Mouse (Mus musculus) embryonic facial prominence, embryonic 14.5 days (tissue): ENCODE data around the gene Pdss2. TPM values are rescaled to one million over a fixed set of nuclear protein-coding genes. Genes with fewer than 3 reads are reported as not detected.

Experiments used
- ATAC-seq: fragments of 200-750 bp; cut with Nextera tagmentation; 2 replicates; pipeline ENCODE4 v1.8.0; 2017; ENCODE audit warnings: low read depth, moderate number of reproducible peaks, moderate TSS enrichment
- DNase-seq: peaks from one replicate; pipeline ENCODE4 v3.0.0-alpha.2; 2015; ENCODE audit warnings: low spot score
- H3K27ac ChIP-seq: fragments of 300-500 bp; sonication (generic); replicated peaks from 2 replicates; pipeline ENCODE4 v1.5.1; 2014; ENCODE audit warnings: low read depth, mild to moderate bottlenecking, low read length, moderate library complexity
- H3K27me3 ChIP-seq: fragments of 300-500 bp; sonication (generic); replicated peaks from 2 replicates; pipeline ENCODE4 v1.6.1; 2014; ENCODE audit warnings: low read length; ENCODE audit not compliant: control insufficient read depth, insufficient read depth
- H3K36me3 ChIP-seq: fragments of 300-500 bp; sonication (generic); 2 replicates; pipeline ENCODE4 v1.6.1; 2014; ENCODE audit warnings: low read length, mixed read lengths; ENCODE audit not compliant: control insufficient read depth, insufficient read depth
- H3K4me1 ChIP-seq: fragments of 300-500 bp; sonication (generic); 2 replicates; pipeline ENCODE4 v1.6.1; 2014; ENCODE audit warnings: antibody characterized with exemption, low read length; ENCODE audit not compliant: control insufficient read depth, insufficient read depth
- H3K4me2 ChIP-seq: fragments of 300-500 bp; sonication (generic); 2 replicates; pipeline ENCODE4 v1.6.1; 2014; ENCODE audit warnings: low read depth, mild to moderate bottlenecking, low read length, moderate library complexity, mixed read lengths
- H3K4me3 ChIP-seq: fragments of 300-500 bp; sonication (generic); 2 replicates; pipeline ENCODE4 v1.5.1; 2014; ENCODE audit warnings: low read depth, mild to moderate bottlenecking, low read length
- H3K9ac ChIP-seq: fragments of 300-500 bp; sonication (generic); 2 replicates; pipeline ENCODE4 v1.6.1; 2014; ENCODE audit warnings: low read depth, mild to moderate bottlenecking, low read length, moderate library complexity, mixed read lengths
- H3K9me3 ChIP-seq: fragments of 300-500 bp; sonication (generic); 2 replicates; pipeline ENCODE4 v1.6.1; 2016; ENCODE audit warnings: low read length; ENCODE audit not compliant: control insufficient read depth
- WGBS: fragments of 180-500 bp; shearing (Covaris S2); extraction: QIAGEN DNeasy Blood & Tissue Kit; methylation state at CpG from one replicate; pipeline ENCODE4 v1.1.7; 2014; 5-methylcytosine and 5-hydroxymethylcytosine counted together
- polyA plus RNA-seq: library from polyadenylated mRNA; unstranded; fragments of >200 nt; fragmentation: Nextera tagmentation; extraction: Ambion mirVana; gene quantifications from 2 replicates; pipeline ENCODE4 v1.2.1, GENCODE M21; 2014

Gene Pdss2
- polyA plus RNA-seq, 1 experiment from 2014 or later = 9.5 TPM

DNA sequence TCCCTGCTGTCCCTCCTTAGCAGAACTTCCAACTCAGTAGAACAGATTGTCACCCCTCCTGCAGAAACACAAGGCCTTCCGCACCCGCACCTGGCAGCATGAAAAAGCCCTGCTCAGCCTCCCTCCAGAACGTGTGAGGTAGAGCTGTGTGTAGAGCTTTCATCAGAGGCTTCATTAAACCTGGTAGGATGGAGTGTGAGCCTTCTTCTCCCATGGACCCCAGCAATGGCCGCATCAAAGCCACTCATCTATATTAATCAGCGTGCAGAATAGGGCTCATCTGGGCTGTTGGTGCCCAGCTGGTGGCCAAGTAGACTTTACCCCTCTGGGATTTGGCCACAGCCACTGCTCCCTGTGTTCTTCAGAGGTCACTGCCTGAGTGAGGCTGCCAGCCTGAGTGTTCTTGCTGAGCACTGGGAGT is 142.2 kb downstream of the Pdss2 start:
- DNase-seq (no peak), ATAC-seq (no peak)
- Histone ChIP-seq H3K9me3 (no peaks in the 10 kb centered on the region), H3K4me3 (no peak overlapping the region), H3K27me3 (no peaks in the 10 kb centered on the region), H3K36me3 (no peaks in the 10 kb centered on the region), H3K4me1 (no peaks in the 10 kb centered on the region), H3K4me2 (no peak overlapping the region), H3K9ac (no peak overlapping the region), H3K27ac (no peak overlapping the region)
- 85% methylated on average over 5 of the region's 5 CpGs for WGBS

DNA sequence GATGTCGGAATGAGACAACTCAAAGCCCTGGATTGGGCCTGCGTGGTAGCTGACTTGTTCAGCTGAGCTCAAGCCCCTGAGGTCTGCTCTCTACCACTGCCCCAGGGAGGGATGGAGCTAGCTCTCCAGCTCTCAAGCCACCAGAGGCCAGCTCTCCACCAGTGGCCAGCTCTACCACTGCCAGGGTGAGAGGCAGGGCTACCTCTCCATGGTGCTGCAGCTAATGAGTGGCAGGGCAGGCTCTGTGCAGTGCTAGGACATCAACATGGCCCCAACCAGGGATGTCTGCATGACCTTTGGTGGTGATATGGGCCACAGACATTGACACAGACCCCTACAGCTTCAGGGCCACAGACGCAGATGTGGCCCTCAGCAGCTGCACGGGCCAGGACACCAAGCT is 144.6 kb downstream of the Pdss2 start:
- no peak overlapping the region for H3K4me3 ChIP-seq
- no peak for DNase-seq
- no peaks in the 10 kb centered on the region for H3K9me3 ChIP-seq
- H3K4me2 ChIP-seq = no peak overlapping the region
- H3K36me3 ChIP-seq = no peaks in the 10 kb centered on the region
- WGBS = 87% methylated on average over 4 of the region's 4 CpGs
- H3K27me3 ChIP-seq = no peaks in the 10 kb centered on the region
- no peak overlapping the region for H3K9ac ChIP-seq
- no peak overlapping the region for H3K27ac ChIP-seq
- no peaks in the 10 kb centered on the region for H3K4me1 ChIP-seq
- ATAC-seq = no peak

DNA sequence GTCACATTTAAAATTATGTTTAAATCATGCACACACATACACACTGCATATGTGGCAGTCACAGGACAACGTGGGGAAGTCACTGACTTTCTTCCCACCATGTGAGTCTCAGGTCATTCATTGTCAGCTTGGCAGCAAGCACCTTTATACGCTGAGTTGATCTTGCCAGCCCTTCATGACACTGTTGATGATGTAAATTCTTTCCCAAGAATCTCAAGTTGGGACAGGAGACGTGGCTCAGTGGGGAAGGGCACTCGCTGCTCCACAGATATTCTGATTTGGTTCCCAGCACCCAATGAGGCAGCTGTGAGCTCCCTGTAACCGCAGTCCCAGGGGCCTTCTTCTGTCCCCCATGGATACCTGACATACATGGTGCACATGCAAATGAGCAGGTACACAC is 147.3 kb downstream of the Pdss2 start:
- Histone ChIP-seq H3K27ac (no peak overlapping the region), H3K4me3 (no peak overlapping the region), H3K27me3 (no peaks in the 10 kb centered on the region), H3K9ac (no peak overlapping the region), H3K9me3 (no peaks in the 10 kb centered on the region), H3K36me3 (no peaks in the 10 kb centered on the region), H3K4me1 (no peaks in the 10 kb centered on the region), H3K4me2 (no peak overlapping the region)
- no peak for ATAC-seq
- no peak for DNase-seq
- WGBS = 90% methylated on average over 5 of the region's 5 CpGs

DNA sequence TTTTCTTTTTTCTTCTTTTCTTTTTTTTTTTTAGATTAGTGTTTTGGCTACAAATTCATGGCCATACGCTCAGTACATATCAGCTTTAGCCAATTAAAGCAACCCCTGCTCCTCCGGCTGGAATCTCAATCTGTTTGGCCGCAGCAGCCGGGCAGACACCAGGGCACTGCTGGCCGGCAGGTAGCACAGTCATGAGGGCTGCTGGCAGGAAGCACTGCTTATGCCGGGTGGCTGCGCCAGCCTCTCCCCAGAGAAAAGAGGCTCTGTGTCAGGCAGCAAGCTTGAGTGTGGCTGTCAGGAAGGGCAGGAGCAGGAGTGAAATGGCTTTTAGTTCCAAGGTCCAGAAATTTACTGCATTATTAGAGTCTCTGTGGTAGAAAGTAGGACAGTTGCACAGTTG is 151.0 kb downstream of the Pdss2 start:
- no peak for ATAC-seq

DNA sequence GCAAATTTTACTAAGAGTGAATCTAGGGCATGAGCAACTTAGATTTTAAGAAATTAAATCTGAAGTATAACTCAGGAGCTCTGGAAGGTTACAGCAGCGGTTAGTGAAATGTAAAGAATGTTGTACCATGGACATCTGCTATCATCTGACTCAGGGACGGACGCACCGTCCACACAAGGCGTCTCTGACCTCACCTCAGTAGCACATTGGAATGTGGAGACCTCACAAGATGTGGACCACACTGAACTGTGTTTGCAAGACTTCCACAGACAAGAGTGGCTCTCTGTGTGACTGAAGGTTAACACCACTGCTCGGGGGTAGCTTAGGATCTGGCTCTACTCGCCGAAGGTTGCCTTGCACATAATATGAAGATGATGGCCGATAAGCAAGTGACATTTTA is 151.7 kb downstream of the Pdss2 start:
- Histone ChIP-seq H3K9me3 (no peaks in the 10 kb centered on the region), H3K9ac (no peak overlapping the region), H3K27me3 (no peaks in the 10 kb centered on the region), H3K4me1 (no peaks in the 10 kb centered on the region), H3K4me3 (no peak overlapping the region), H3K4me2 (no peak overlapping the region), H3K36me3 (no peaks in the 10 kb centered on the region), H3K27ac (no peak overlapping the region)
- DNase-seq (no peak), ATAC-seq (no peak)
- WGBS = 83% methylated on average over 9 of the region's 9 CpGs

More for the DNA sequence above, 151.0 kb downstream of the Pdss2 start:
- 63% methylated on average over 7 of the region's 7 CpGs for WGBS
- Histone ChIP-seq H3K4me1 (no peaks in the 10 kb centered on the region), H3K27ac (no peak overlapping the region), H3K9me3 (no peaks in the 10 kb centered on the region), H3K36me3 (no peaks in the 10 kb centered on the region), H3K9ac (no peak overlapping the region), H3K4me3 (no peak overlapping the region), H3K27me3 (no peaks in the 10 kb centered on the region), H3K4me2 (no peak overlapping the region)
- no peak for DNase-seq

DNA sequence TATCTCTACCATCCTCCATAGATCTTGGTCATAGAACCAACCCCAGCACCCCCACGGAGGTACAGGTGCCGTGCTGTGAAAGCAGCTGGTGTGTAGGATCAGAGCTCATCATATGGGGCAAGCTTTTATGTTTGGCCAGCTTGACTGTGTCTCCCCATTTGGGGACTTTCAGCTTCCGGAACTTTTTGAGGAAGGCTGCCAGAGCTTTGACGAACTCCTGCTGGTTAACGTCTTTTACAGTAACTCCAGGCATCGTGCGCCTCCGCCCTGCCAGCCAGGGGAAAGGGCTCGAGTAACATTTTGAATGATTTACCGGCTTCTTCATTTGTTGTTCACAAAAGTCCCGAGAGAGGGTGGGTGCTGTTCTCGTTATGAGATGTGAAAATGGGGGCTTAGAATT is 152.4 kb downstream of the Pdss2 start:
- 75% methylated on average over 12 of the region's 12 CpGs for WGBS

DNA sequence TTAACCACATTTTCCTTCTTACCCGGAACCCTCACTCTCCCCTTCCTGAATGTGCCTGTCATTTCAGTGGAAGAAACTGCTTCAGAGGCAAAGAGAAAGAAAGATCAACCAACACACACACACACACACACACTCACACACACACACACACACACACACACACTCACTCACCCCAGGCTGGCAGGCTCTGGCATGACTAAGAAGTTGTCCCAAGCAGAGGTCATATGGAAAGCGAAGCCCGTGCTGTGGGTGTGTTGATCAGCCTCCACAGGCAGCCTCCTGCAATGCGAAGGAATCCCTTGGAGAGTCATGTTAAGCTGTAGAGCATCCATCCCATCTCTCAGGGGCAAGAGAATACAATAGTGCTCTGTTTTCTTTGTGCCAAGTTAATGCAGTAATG is 154.0 kb downstream of the Pdss2 start:
- WGBS = 58% methylated on average over 4 of the region's 4 CpGs
- Histone ChIP-seq H3K9ac (no peak overlapping the region), H3K27me3 (no peaks in the 10 kb centered on the region), H3K27ac (no peak overlapping the region), H3K9me3 (no peaks in the 10 kb centered on the region), H3K4me3 (no peak overlapping the region), H3K36me3 (no peaks in the 10 kb centered on the region), H3K4me1 (no peaks in the 10 kb centered on the region), H3K4me2 (no peak overlapping the region)
- ATAC-seq = no peak
- DNase-seq = no peak

More for the DNA sequence above, 152.4 kb downstream of the Pdss2 start:
- no peak overlapping the region for H3K4me3 ChIP-seq
- no peaks in the 10 kb centered on the region for H3K36me3 ChIP-seq
- H3K4me1 ChIP-seq = no peaks in the 10 kb centered on the region
- ATAC-seq (no peak), DNase-seq (no peak)
- no peak overlapping the region for H3K4me2 ChIP-seq
- H3K9me3 ChIP-seq = no peaks in the 10 kb centered on the region
- no peak overlapping the region for H3K27ac ChIP-seq
- no peaks in the 10 kb centered on the region for H3K27me3 ChIP-seq
- H3K9ac ChIP-seq = no peak overlapping the region

DNA sequence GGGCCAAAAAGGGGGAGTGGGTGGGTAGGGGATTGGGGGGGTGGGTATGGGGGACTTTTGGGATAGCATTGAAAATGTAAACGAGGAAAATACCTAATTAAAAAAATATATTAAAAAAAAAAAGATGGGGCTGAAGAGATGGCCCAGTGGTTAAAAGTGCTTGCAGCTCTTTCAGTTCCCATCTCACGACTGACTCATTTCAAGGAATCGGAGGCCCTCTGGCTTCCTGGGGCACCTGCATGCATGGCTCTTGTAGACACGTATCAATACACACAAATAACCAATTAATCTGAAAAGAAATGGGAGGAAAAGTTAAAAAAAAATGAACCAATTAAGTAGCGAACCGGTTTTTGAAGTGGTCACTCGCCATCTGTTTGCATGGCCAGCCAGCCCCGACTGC is 155.5 kb downstream of the Pdss2 start:
- H3K4me1 ChIP-seq = no peaks in the 10 kb centered on the region
- no peak overlapping the region for H3K9ac ChIP-seq
- DNase-seq = no peak
- H3K4me2 ChIP-seq = no peak overlapping the region
- no peaks in the 10 kb centered on the region for H3K36me3 ChIP-seq
- no peaks in the 10 kb centered on the region for H3K27me3 ChIP-seq
- H3K27ac ChIP-seq = no peak overlapping the region
- H3K9me3 ChIP-seq = no peaks in the 10 kb centered on the region
- no peak for ATAC-seq
- 91% methylated on average over 8 of the region's 8 CpGs for WGBS
- no peak overlapping the region for H3K4me3 ChIP-seq

DNA sequence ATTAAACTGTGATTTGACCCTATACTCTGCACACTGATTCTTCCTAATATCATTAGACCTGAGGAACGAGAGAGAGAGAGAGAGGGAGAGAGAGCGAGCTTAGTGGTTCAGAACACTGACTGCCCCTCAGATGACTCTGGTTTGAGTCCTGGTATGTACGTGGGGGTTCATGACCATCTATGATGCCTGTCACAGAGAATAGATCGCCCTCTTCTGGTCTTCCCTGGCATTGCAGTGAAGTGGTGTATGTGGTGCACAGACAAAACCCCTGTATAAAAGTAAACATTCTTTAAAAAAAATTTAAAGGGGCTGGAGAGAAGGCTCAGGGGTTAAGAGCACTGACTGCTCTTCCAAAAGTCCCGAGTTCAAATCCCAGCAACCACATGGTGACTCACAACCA is 157.0 kb downstream of the Pdss2 start:
- Histone ChIP-seq H3K9ac (no peak overlapping the region), H3K9me3 (no peaks in the 10 kb centered on the region), H3K27me3 (no peaks in the 10 kb centered on the region), H3K4me3 (no peak overlapping the region), H3K36me3 (no peaks in the 10 kb centered on the region), H3K4me1 (no peaks in the 10 kb centered on the region), H3K27ac (no peak overlapping the region), H3K4me2 (no peak overlapping the region)
- no peak for ATAC-seq
- DNase-seq = peak; percentile 39
- WGBS = 53% methylated on average over 5 of the region's 5 CpGs
